9 mouse cellular contexts compared by ENCODE assay signal in genomic region chr17:68165171-68165825, GRCm38 (mm10).
DNase-seq lines count a peak whose midpoint lies in the region; ATAC-seq and TF ChIP-seq lines count a peak whose summit lies in the region.
"Had no signal": no experiment of that assay in that cellular context is flagged by ENCODE, and none has a peak within 500 bp of the region (broad histone marks: within the 10 kb centered on the region; RNA-seq: fewer than 3 reads in every experiment).

No protein-coding gene starts in this region.

- H3K27me3 ChIP-seq in limb, embryonic 14.5 days (ENCODE audit: control insufficient read depth, insufficient read depth, low read length): no peaks in the 10 kb centered on the region
- no peaks in the 10 kb centered on the region for H3K27me3 ChIP-seq in hindbrain, embryonic 16.5 days (replicated peaks; ENCODE audit: control insufficient read depth, insufficient read depth, low read length)
- H3K27me3 ChIP-seq: CH12.LX had no signal

- no peak overlapping the region for H3K4me2 ChIP-seq in limb, embryonic 14.5 days (replicated peaks; ENCODE audit: low read depth, low read length, severe bottlenecking)
- no peak overlapping the region for H3K4me2 ChIP-seq in hindbrain, embryonic 16.5 days (ENCODE audit: low read length)

- H3K4me1 ChIP-seq in limb, embryonic 14.5 days (ENCODE audit: control insufficient read depth, insufficient read depth, low read length): peaks cover 32% of the 10 kb centered on the region
- H3K4me1 ChIP-seq in hindbrain, embryonic 16.5 days (ENCODE audit: control insufficient read depth, insufficient read depth, low read depth, low read length): peaks cover 3% of the 10 kb centered on the region; the same call in 1 of the 2 replicates

- H3K9ac ChIP-seq in limb, embryonic 14.5 days (ENCODE audit: low read depth, low read length, severe bottlenecking): no peak overlapping the region
- H3K9ac ChIP-seq in hindbrain, embryonic 16.5 days (ENCODE audit: low read depth, low read length): no peak overlapping the region

- no peaks in the 10 kb centered on the region for H3K9me3 ChIP-seq in limb, embryonic 14.5 days (ENCODE audit: control insufficient read depth, low read length)
- H3K9me3 ChIP-seq in hindbrain, embryonic 16.5 days (ENCODE audit: control insufficient read depth, low read length): no peaks in the 10 kb centered on the region

- DNase-seq in frontal cortex, postnatal 14 days (ENCODE audit: low spot score in 2 of 2): no peak
- DNase-seq in 3T3-L1 (ENCODE audit: low read depth, low spot score): peak; percentile 94
- peak; percentile 91 for DNase-seq in heart, adult 11 months
- DNase-seq in limb, embryonic 14.5 days (ENCODE audit: low spot score): peak; percentile 64
- DNase-seq in layer of hippocampus, adult 11-12 months (ENCODE audit: low spot score): no peak

- no peaks in the 10 kb centered on the region for H3K36me3 ChIP-seq in limb, embryonic 14.5 days (ENCODE audit: control insufficient read depth, insufficient read depth, low read length)
- H3K36me3 ChIP-seq in hindbrain, embryonic 16.5 days (ENCODE audit: control insufficient read depth, insufficient read depth, low read length): no peaks in the 10 kb centered on the region

- WGBS in limb, embryonic 14.5 days: 41% methylated on average over 15 of the region's 15 CpGs
- WGBS in hindbrain, embryonic 16.5 days: 67% methylated on average over 15 of the region's 15 CpGs

- H3K27ac ChIP-seq in limb, embryonic 14.5 days (replicated peaks; ENCODE audit: low read depth, low read length): peak overlapping the region; percentile 40; the same call in 1 of the 2 replicates
- no peak overlapping the region for H3K27ac ChIP-seq in hindbrain, embryonic 16.5 days (ENCODE audit: low read depth, low read length)

- no peak overlapping the region for H3K4me3 ChIP-seq in limb, embryonic 14.5 days (replicated peaks; ENCODE audit: low read length)
- no peak overlapping the region for H3K4me3 ChIP-seq in hindbrain, embryonic 16.5 days (ENCODE audit: low read length)

- peak; percentile 64; the same call in 1 of the 2 replicates for ATAC-seq in frontal cortex, adult (ENCODE audit: low TSS enrichment)
- ATAC-seq in limb, embryonic 14.5 days (ENCODE audit: low FRiP score, low read depth): peak; percentile 38; the same call in 1 of the 2 replicates
- no peak for ATAC-seq in hindbrain, embryonic 16.5 days
- no peak for ATAC-seq in megakaryocyte progenitor cell, adult 5-6 weeks (replicated peaks; ENCODE audit: poor library complexity)

- no peak for TF ChIP-seq POLR2A in limb, embryonic 14.5 days (IDR thresholded peaks at IDR 0.05; ENCODE audit: borderline replicate concordance, extremely low read depth, insufficient read depth, insufficient read length)

Comparison
In these comparisons a context has a peak if more than half of its experiments do, and no peak if none do; other contexts are left out.
1. ATAC-seq: peak in frontal cortex, adult (single experiment) and limb, embryonic 14.5 days (single experiment); none in hindbrain, embryonic 16.5 days (single experiment) and megakaryocyte progenitor cell, adult 5-6 weeks (single experiment).
2. DNase-seq: peak in 3T3-L1 (single experiment), heart, adult 11 months (single experiment) and limb, embryonic 14.5 days (single experiment); none in frontal cortex, postnatal 14 days (0 of 2) and layer of hippocampus, adult 11-12 months (single experiment).